Mouse (Mus musculus): ENCODE measurements around the gene Dexi. TPM values are rescaled to one million over a fixed set of nuclear protein-coding genes. Genes with fewer than 3 reads are reported as not detected.

The Dexi gene
- total RNA-seq (2021), result 10 to 100 TPM; 39.3 to 47.4 TPM
- long read RNA-seq, experiment 1, transcript Dexi-201 (2 exons, 1,389 nt), result major isoform, 41 of 59 reads
- long read RNA-seq, experiment 1, partial matches to known transcripts, result 11 of 59 reads
- long read RNA-seq, experiment 1, other reads (novel, unspliced or antisense), result 7 of 59 reads
- long read RNA-seq, experiment 2, transcript Dexi-201 (2 exons, 1,389 nt), result major isoform, 60 of 79 reads
- long read RNA-seq, experiment 2, partial matches to known transcripts, result 12 of 79 reads
- long read RNA-seq, experiment 2, other reads (novel, unspliced or antisense), result 6 of 79 reads

- DNase-seq, result peak; percentile 91 to 93
- intact Hi-C loops (cut with DNase I), result no loop called here
Observed at GRCm38 (mm10) chr16:10542698-10543365, at the start of gene Dexi. Gene Dexi (minus strand): TSS chr16:10543054.

- DNase-seq, result no peak
- intact Hi-C loops (cut with DNase I), result no loop called here
Observed at GRCm38 (mm10) chr16:10586546-10586945, 43.7 kb upstream of the Dexi start.

- intact Hi-C loops (cut with DNase I), result no loop called here
- DNase-seq, result no peak
Observed at GRCm38 (mm10) chr16:10585165-10585564, 42.3 kb upstream of the Dexi start.

GRCm38 (mm10) chr16:10581234-10581898, 38.5 kb upstream of the Dexi start:
- no peak for DNase-seq
- intact Hi-C loops (cut with DNase I), result no loop called here

- no peak for DNase-seq
- intact Hi-C loops (cut with DNase I), result no loop called here
Observed at GRCm38 (mm10) chr16:10578376-10578775, 35.5 kb upstream of the Dexi start.

GRCm38 (mm10) chr16:10577548-10577947, 34.7 kb upstream of the Dexi start:
- DNase-seq, result no peak
- intact Hi-C loops (cut with DNase I), result no loop called here

GRCm38 (mm10) chr16:10575915-10576314, 33.1 kb upstream of the Dexi start:
- intact Hi-C loops (cut with DNase I), result loop anchor here (2.0 kb wide), 1 partner anchor 293 kb away; no protein-coding TSS in a partner anchor
- DNase-seq, result no peak

- intact Hi-C loops (cut with DNase I), result loop anchor here (2.0 kb wide), 1 partner anchor 294 kb away; no protein-coding TSS in a partner anchor
- DNase-seq, result peak in 1 of 2 experiments; percentile 22
Observed at GRCm38 (mm10) chr16:10574936-10575335, 32.1 kb upstream of the Dexi start.

GRCm38 (mm10) chr16:10571820-10572219, 29.0 kb upstream of the Dexi start:
- intact Hi-C loops (cut with DNase I), result loop anchor here (2.0 kb wide), 1 partner anchor 213 kb away; the partner anchor contains the start of gene Socs1
- no peak for DNase-seq

- peak; percentile 27 to 49 for DNase-seq
- intact Hi-C loops (cut with DNase I), result loop anchor here (2.0 kb wide), 1 partner anchor 214 kb away; the partner anchor contains the start of gene Socs1
Observed at GRCm38 (mm10) chr16:10570708-10571107, 27.9 kb upstream of the Dexi start.

GRCm38 (mm10) chr16:10569809-10570395, 27.0 kb upstream of the Dexi start:
- no peak for DNase-seq
- intact Hi-C loops (cut with DNase I), result loop anchor here (2.0 to 10.0 kb wide), 3 partner anchors 215 to 465 kb away; partner anchors contain the start of gene Socs1

GRCm38 (mm10) chr16:10567153-10567552, 24.3 kb upstream of the Dexi start:
- intact Hi-C loops (cut with DNase I), result loop anchor here (2.0 to 10.0 kb wide), 3 partner anchors 280 to 468 kb away; no protein-coding TSS in a partner anchor

GRCm38 (mm10) chr16:10565278-10565885, 22.5 kb upstream of the Dexi start:
- intact Hi-C loops (cut with DNase I), result loop anchor here (5.0 to 10.0 kb wide), 2 partner anchors 282 to 469 kb away; no protein-coding TSS in a partner anchor
- peak; percentile 52 to 60 for DNase-seq

More at GRCm38 (mm10) chr16:10567153-10567552, 24.3 kb upstream of the Dexi start:
- DNase-seq, result no peak

GRCm38 (mm10) chr16:10559991-10560390, 17.1 kb upstream of the Dexi start:
- no peak for DNase-seq
- intact Hi-C loops (cut with DNase I), result loop anchor here (10.0 kb wide), 1 partner anchor 475 kb away; no protein-coding TSS in a partner anchor

- DNase-seq, result no peak
- intact Hi-C loops (cut with DNase I), result no loop called here
Observed at GRCm38 (mm10) chr16:10553858-10554257, 11.0 kb upstream of the Dexi start.

GRCm38 (mm10) chr16:10551592-10551991, 8.7 kb upstream of the Dexi start:
- no peak for DNase-seq
- intact Hi-C loops (cut with DNase I), result no loop called here

- no peak for DNase-seq
- intact Hi-C loops (cut with DNase I), result no loop called here
Observed at GRCm38 (mm10) chr16:10549600-10549999, 6.7 kb upstream of the Dexi start.

GRCm38 (mm10) chr16:10548938-10549337, 6.1 kb upstream of the Dexi start:
- intact Hi-C loops (cut with DNase I), result no loop called here
- DNase-seq, result no peak

GRCm38 (mm10) chr16:10546865-10547264, 4.0 kb upstream of the Dexi start:
- intact Hi-C loops (cut with DNase I), result no loop called here

More at GRCm38 (mm10) chr16:10546865-10547264, 4.0 kb upstream of the Dexi start:
- no peak for DNase-seq

Data from gastrocnemius, postnatal 36 days (tissue).